Mouse (Mus musculus): ENCODE measurements around the gene Cd59b. TPM values are rescaled to one million over a fixed set of nuclear protein-coding genes. Genes with fewer than 3 reads are reported as not detected.
"Not testable (repeated sequence)": the region's sequence is repeated elsewhere in the genome, so short reads cannot be mapped to it uniquely, and the experiment has no call there.

The Cd59b gene
- polyA plus RNA-seq, 1 experiment = 0.31 TPM

DNA sequence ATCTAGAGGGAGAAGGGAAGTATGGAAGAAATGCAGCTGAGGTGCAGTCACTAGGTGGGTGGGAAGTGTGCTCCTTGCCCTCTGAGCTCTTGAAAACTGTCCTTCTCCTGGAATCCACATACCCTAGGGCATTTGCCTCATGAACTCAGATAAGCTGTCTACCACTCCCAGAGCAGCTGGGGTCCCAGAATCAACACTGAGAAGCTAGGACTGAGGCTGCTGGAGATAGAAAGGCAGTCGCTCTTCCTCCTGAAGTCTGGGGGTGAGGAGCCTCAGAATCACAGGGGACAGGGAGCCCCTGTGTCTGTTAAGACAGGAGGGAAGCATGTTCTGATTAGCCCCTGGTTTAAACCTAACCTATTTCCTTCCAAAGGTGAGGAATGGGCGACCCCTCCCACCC is 39.9 kb downstream of the Cd59b start:
- Histone ChIP-seq H3K36me3 (ENCODE audit: control insufficient read depth) (peaks cover 61% of the 10 kb centered on the region), H3K4me3 (replicated peaks) (no peak overlapping the region), H3K4me1 (ENCODE audit: control insufficient read depth) (peaks cover 37% of the 10 kb centered on the region)

GRCm38 (mm10) chr2:104110031-104110430 is 40.4 kb downstream of the Cd59b start:
- Histone ChIP-seq H3K27me3 (ENCODE audit: control insufficient read depth) (no peaks in the 10 kb centered on the region), H3K4me1 (ENCODE audit: control insufficient read depth) (peaks cover 33% of the 10 kb centered on the region), H3K4me3 (replicated peaks) (no peak overlapping the region), H3K9me3 (ENCODE audit: control insufficient read depth, low read length) (no peaks in the 10 kb centered on the region), H3K36me3 (ENCODE audit: control insufficient read depth) (peaks cover 60% of the 10 kb centered on the region)
- TF ChIP-seq GATA1 (IDR thresholded peaks at IDR 0.05; ENCODE audit: low read length) (no peak), TAL1 (IDR thresholded peaks at IDR 0.05; ENCODE audit: low read length) (no peak)

More for the DNA sequence above, 39.9 kb downstream of the Cd59b start:
- no peak for TF ChIP-seq GATA1 (IDR thresholded peaks at IDR 0.05; ENCODE audit: low read length)
- no peak for TF ChIP-seq TAL1 (IDR thresholded peaks at IDR 0.05; ENCODE audit: low read length)
- no peaks in the 10 kb centered on the region for H3K9me3 ChIP-seq (ENCODE audit: control insufficient read depth, low read length)
- H3K27me3 ChIP-seq (ENCODE audit: control insufficient read depth) = no peaks in the 10 kb centered on the region

- not testable (repeated sequence) for H3K9me3 ChIP-seq (ENCODE audit: control insufficient read depth, low read length); H3K27me3 ChIP-seq (ENCODE audit: control insufficient read depth); H3K4me3 ChIP-seq (replicated peaks)
- peaks cover 26% of the 10 kb centered on the region for H3K4me1 ChIP-seq (ENCODE audit: control insufficient read depth)
- peaks cover 50% of the 10 kb centered on the region for H3K36me3 ChIP-seq (ENCODE audit: control insufficient read depth)
Observed at GRCm38 (mm10) chr2:104111170-104111797, 41.6 kb downstream of the Cd59b start.

- not testable (repeated sequence) for H3K9me3 ChIP-seq (ENCODE audit: control insufficient read depth, low read length); H3K4me3 ChIP-seq (replicated peaks); H3K27me3 ChIP-seq (ENCODE audit: control insufficient read depth)
- peaks cover 50% of the 10 kb centered on the region for H3K36me3 ChIP-seq (ENCODE audit: control insufficient read depth)
- H3K4me1 ChIP-seq (ENCODE audit: control insufficient read depth) = peaks cover 26% of the 10 kb centered on the region
Observed at GRCm38 (mm10) chr2:104113563-104113962, 43.9 kb downstream of the Cd59b start.

- Histone ChIP-seq H3K4me1 (ENCODE audit: control insufficient read depth) (peaks cover 30% of the 10 kb centered on the region), H3K27me3 (ENCODE audit: control insufficient read depth) (no peaks in the 10 kb centered on the region), H3K36me3 (ENCODE audit: control insufficient read depth) (peaks cover 54% of the 10 kb centered on the region), H3K9me3 (ENCODE audit: control insufficient read depth, low read length) (no peaks in the 10 kb centered on the region), H3K4me3 (replicated peaks) (no peak overlapping the region)
- TF ChIP-seq TAL1 (IDR thresholded peaks at IDR 0.05; ENCODE audit: low read length) (no peak), GATA1 (IDR thresholded peaks at IDR 0.05; ENCODE audit: low read length) (no peak)
Observed at GRCm38 (mm10) chr2:104114898-104115297, 45.2 kb downstream of the Cd59b start.

DNA sequence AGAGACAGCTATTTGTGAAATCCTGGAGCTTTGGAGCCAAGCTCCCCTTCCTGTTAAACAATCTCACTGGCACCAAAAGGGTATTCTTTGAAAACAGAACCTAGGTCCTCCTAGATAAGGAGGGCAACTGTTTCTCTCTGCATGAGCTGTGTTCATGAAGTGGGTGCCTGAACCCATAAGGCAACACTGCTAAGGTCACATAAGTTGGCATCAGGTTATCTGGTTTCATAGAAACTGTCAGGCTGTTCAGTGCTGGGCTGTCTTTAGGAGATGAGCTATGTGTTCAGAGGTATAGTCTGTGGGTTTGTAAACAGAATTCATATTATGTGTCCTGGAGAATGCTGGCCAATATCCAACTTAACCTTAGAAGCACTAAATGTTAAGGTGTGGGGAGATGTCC is 47.5 kb downstream of the Cd59b start:
- peaks cover 49% of the 10 kb centered on the region for H3K36me3 ChIP-seq (ENCODE audit: control insufficient read depth)
- H3K9me3 ChIP-seq (ENCODE audit: control insufficient read depth, low read length); H3K27me3 ChIP-seq (ENCODE audit: control insufficient read depth); H3K4me3 ChIP-seq (replicated peaks): not testable (repeated sequence)
- H3K4me1 ChIP-seq (ENCODE audit: control insufficient read depth) = peaks cover 46% of the 10 kb centered on the region

DNA sequence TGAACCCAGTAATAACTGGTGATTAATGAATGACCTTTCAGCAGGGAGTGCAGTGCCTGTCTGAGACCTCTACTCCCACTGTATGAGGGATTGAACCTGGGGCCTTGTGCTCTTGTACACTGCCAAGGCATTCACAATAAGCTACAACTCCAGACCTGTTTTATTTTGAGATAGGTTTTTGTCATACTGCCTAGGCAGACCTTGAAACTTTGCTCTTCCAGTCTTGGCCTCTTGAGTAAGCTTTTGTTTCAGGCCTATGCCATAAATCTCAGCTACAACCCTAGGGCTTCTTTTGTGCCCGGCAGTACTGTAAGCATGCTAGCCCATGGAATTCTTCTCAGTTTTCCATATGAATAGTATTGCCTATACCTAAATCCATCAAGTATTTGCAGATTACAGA is 49.4 kb downstream of the Cd59b start:
- Histone ChIP-seq H3K36me3 (ENCODE audit: control insufficient read depth) (peaks cover 37% of the 10 kb centered on the region), H3K4me1 (ENCODE audit: control insufficient read depth) (peaks cover 65% of the 10 kb centered on the region), H3K27me3 (ENCODE audit: control insufficient read depth) (no peaks in the 10 kb centered on the region; the same call in 1 of the 2 replicates), H3K9me3 (ENCODE audit: control insufficient read depth, low read length) (no peaks in the 10 kb centered on the region), H3K4me3 (replicated peaks) (no peak overlapping the region)
- TF ChIP-seq GATA1 (IDR thresholded peaks at IDR 0.05; ENCODE audit: low read length) = no peak
- TF ChIP-seq TAL1 (IDR thresholded peaks at IDR 0.05; ENCODE audit: low read length) = no peak

DNA sequence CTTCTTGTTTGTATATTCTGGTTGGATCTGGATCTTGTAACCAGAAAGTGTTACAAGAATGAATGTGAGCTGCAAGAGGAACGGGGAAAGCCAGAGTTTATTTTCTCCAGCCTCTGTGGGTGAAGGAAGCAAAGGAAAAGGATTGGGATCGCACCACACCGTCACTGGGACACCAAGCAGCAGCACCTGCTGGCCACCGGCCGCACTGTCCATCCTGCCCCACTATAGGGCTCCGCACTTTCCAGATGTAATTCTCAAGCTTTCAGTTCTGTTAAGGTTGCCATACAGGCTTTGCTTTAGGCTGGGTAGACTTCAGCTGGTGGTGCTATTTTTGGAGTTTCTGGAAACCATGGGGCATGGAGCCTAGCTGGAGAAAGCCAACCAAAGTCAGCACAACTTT is 50.7 kb downstream of the Cd59b start:
- Histone ChIP-seq H3K36me3 (ENCODE audit: control insufficient read depth) (peaks cover 30% of the 10 kb centered on the region), H3K4me3 (replicated peaks) (no peak overlapping the region), H3K9me3 (ENCODE audit: control insufficient read depth, low read length) (no peaks in the 10 kb centered on the region), H3K27me3 (ENCODE audit: control insufficient read depth) (peaks cover 10% of the 10 kb centered on the region), H3K4me1 (ENCODE audit: control insufficient read depth) (peaks cover 72% of the 10 kb centered on the region)
- TF ChIP-seq TAL1 (IDR thresholded peaks at IDR 0.05; ENCODE audit: low read length) (no peak), GATA1 (IDR thresholded peaks at IDR 0.05; ENCODE audit: low read length) (no peak)

- Histone ChIP-seq H3K4me3 (replicated peaks) (peak overlapping the region; percentile 72), H3K9me3 (ENCODE audit: control insufficient read depth, low read length) (peaks cover 2% of the 10 kb centered on the region; the same call in 1 of the 2 replicates), H3K4me1 (ENCODE audit: control insufficient read depth) (peaks cover 80% of the 10 kb centered on the region), H3K36me3 (ENCODE audit: control insufficient read depth) (peaks cover 30% of the 10 kb centered on the region), H3K27me3 (ENCODE audit: control insufficient read depth) (peaks cover 25% of the 10 kb centered on the region)
- TF ChIP-seq TAL1 (IDR thresholded peaks at IDR 0.05; ENCODE audit: low read length) (peak; percentile 50), GATA1 (IDR thresholded peaks at IDR 0.05; ENCODE audit: low read length) (peak; percentile 18; the same call in 1 of the 2 replicates)
Observed at GRCm38 (mm10) chr2:104121681-104122504, 52.2 kb downstream of the Cd59b start.

Data from erythroblast, embryonic 14.5 days (primary cell).